Mouse (Mus musculus) gastrocnemius, postnatal 25 days (tissue): ENCODE measurements at regions not wholly inside any gene's neighbourhood (a gene's known extent, or its start where the extent isn't known, plus 50 kb on each side); places are given as distances from the start of the nearest gene placed in this dataset.

Experiments
- DNase-seq: peaks from one replicate; pipeline ENCODE4 v3.0.0; 2022

DNA sequence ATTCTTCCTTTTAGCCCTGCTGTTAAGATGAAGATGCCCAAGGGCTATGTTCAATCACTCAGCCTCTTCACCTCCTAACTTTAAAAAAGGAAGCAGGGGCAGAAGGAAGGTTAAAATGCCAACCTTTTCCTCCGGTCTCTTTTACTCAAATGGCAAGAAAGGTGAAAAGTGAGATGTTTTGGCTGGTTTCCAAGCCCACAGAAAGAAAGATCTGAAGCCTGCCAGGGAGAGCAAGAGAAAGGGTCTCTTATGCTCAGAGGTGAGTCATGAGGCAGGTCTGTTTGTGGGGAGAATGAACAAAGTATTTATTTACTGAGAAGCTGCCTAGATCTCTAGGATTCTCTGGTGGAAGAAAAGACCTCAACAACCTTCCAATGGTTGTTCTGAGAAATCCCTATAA, 162.1 kb upstream of the Kirrel3 start:
- DNase-seq: no peak

DNA sequence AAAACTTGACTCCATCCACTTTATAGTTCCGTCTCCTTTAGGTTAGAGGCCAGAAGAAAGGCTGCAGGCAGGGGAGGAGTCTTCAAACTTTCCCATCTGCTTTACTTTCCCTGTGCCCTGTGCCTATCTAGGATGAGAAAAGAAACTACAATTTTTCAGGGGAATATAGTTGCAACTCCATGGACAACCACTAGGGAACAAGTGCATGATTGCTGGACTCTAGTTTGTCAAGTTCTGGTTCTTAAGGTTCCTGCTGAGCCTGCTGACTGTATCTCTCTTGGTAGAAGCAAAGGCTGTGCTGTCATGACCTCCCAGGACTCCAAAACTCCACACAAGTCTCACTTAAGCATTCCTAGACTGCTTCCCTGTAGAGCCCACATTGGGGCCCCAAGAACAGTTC, 157.0 kb upstream of the Kirrel3 start:
- DNase-seq: no peak

DNA sequence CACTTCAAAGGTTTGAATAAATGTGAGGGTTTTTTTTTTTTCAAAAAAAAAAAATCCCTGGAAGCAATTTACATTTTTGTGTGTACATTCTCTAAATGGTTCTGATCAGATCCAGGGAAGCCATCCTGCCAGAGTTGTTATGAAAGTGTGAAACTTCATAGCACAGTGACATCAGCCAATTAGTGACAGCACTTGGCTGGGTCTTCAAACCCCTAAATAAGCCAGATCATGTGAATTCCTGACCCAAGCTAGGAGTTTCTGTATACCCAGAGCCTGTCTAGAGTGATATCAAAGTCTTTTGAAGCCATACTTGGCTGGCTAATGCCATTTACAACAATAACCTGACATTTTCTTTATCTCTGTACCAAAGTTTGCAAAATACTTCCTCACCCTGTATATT, 151.6 kb upstream of the Kirrel3 start:
- no peak for DNase-seq

DNA sequence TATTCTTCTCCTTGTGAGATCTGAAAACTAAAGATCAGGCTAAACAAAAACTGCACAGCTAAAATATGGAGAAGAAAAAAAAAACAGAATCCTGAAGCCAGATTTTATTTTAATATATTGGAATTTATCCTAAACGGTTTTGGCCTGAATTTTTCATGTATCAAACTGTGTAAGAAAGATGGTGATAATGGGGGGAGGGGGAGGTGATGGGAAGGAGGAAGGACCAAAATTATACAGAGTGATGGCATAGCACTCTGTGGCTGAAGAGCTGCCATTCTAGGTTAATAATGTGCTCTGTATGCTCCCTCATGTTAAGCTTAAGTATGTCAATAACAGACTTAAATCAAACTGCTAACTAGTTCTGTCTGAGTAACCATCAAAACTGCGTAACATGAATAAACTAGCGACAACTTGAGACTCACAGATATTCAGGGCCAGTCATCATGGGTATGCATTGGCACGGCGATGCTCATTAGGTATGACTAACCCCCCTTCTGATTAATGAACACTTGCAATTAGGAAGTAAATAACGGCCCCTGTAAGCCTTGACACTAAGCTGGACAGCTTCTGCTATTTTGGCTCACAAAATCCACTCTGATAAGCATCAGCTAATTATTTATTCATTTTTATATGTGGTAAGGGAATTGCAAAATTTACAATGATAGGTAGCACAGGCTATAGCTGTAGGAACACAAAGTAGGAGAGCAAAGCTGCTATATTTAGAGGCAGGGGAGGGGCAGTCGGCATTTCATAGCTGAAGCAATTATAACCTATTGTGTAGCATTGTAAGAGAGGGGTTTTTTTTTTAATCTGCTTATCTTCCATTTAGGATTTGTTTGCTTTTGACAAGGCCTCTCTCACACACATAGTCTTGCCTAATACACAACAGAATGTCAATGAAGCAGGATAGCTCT, 150.9 kb upstream of the Kirrel3 start:
- DNase-seq: no peak

DNA sequence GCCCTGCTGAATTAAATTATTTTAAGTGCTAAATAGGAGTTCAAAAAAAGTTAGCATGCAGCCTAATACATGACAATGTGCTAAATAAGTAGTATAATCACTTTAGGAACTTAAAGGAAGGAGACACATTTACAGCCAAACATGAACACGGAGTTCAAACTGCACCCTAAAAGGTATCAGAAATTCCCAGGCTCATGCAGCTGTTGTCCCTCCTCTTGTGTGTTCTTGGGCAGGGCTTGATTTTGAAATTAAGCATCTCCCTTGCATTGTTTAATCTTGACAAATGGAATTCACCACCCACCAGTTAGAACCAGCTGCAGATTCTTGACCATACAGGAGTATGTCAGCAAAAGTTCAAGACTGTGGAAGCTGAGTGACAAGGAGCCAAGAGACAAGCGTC, 137.3 kb upstream of the Kirrel3 start:
- DNase-seq: no peak

DNA sequence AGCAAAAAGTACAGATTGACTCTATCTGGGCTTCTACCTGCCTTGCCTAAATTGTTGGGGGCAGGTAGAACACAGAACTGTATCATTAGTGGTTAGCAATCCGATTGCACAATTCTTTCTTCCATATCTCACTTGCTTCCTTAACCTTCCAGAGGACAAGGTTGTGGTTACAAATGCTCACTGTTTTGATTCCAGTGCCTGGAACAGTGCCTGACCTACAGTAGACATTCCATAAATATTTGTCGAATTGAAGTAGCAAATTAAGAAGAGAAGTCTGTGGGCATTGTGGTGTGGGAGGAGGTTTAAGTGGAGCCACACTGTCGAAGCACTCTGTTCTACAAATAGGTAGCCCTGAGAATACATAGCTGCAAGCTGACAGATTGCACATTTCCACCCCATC, 135.7 kb upstream of the Kirrel3 start:
- DNase-seq: no peak

DNA sequence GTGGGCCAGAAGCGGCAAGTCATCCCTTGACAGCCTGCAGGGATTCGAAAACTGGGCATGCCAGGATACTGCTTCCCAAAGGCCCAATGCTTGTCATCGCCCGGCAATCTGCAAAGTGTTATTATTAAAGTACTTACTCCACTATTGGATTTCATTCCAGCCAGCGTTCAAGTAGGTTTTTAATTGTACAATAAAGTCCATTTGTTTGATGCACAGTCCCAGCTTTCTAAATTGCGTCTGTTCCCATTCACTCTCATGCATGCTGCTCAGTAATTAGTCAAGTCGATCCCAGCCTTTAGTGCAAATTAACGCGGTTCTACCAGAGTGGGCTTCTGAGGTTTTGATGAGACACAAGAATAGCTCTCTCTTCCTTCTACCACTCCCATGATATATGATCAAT, 131.9 kb upstream of the Kirrel3 start:
- no peak for DNase-seq

DNA sequence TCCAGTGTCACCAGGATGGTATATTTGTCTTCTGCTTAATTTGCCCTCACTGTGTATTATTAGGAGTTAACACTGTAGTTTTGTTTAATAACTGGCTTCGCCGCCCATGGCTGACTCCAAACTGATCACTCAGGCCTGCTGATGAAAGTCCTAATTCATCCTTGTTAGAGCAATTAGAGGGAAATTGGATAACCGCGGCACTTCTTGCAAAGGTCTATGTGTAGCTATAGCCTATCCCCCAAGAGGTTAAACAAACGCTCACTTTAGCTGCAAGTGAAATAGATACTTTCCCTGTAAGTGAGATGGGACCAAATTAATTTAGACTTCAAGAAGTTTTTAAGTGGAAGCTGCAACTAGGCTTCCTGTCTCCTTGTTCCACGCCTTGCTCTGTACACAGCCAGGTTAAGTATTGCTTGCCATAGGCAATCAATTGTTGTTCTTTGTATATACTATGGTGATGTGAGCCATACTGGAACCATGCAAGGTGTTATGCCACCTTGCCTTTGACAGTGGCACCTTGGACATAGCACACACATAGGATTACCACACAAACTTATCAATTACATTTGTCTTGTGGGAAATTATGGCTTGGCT, 130.9 kb upstream of the Kirrel3 start:
- no peak for DNase-seq

DNA sequence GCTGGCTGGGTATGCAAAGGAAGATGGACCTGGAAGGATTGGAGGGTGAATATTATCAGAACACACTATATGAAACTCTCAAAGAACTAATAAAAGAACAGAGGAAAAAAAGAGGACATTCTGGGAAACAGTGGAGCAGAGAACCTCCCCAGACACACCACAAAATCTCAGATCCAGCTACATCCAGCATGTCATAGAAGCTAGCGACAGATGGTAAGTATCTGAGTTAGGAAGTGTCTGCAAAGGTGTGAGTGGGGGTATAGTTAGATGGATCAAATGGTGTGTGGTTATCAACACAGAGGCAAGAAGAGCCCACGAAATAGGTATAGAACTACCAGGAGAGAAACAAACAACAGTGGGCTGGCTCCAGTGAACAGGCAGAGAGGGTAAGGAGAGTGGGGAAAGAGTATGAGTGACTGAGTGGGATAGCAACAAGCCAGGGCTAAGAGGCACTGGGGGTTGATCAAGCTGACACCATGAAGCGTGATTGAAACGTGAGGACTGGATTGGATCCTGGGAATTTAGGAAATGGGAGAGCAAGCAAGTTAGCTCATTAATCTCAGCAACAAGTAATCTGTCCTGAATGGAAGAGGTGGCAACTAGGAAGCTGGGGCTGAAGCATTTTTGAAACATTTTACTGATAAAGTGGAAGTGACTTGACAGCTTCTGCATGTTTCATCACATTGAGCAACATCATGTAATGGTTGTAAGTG, 114.9 kb upstream of the Kirrel3 start:
- DNase-seq: no peak

DNA sequence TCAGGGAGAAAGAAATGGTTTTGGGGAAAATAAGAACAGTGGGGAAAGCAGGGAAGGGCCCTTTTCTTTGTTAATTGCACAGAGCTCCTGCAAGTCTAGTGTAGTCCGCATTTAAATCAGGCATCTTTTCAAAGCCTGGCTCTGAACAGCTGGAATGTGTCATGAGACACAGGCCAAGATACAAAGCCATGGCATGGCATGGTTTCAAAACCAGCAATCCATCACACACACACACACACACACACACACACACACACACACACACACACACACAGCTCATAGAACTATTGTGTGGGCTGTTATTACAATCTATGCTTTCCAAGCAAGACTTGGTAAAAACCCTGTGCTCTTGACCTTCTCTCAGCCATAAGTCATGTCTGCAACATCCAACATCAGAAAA, 110.5 kb upstream of the Kirrel3 start:
- DNase-seq: no peak

DNA sequence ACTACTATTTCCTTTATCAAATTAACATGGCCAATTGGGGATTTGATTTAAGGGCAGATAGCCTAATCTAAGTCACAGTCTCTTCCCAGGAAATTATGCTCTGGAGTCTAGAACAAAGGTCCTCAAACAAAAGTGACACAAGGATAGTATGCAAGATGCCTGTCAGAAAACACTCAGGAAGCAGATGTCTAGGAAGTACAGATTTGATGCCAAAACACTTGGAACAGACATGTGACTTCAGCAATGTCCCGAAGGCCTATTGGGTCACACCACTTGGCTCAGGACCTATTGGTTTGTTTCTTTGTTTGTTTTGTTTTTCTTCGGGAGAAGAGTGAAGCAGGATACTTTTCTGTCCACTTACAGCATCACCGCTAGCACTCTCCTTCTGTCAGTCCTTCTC, 105.7 kb upstream of the Kirrel3 start:
- DNase-seq: no peak

DNA sequence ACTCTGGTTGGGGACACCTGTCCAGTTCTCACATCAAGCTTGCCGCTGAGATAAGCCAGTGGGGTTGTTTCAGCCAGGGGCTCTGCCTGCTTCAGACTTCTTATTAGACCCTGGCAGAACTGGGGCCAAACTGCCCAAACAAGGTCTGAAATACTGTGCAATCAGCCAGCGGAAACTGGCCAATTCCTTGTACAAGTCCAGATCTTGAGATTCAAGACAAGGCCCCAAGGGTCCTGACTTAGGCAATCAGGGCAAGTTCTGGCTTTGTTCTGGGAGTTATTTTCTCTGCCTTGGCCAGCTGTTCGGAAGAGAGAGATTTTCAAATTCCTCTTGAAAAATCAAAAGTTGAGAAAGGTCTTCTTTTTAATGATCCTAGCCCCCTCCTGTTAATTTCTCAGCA, 104.1 kb upstream of the Kirrel3 start:
- peak; percentile 16 for DNase-seq

DNA sequence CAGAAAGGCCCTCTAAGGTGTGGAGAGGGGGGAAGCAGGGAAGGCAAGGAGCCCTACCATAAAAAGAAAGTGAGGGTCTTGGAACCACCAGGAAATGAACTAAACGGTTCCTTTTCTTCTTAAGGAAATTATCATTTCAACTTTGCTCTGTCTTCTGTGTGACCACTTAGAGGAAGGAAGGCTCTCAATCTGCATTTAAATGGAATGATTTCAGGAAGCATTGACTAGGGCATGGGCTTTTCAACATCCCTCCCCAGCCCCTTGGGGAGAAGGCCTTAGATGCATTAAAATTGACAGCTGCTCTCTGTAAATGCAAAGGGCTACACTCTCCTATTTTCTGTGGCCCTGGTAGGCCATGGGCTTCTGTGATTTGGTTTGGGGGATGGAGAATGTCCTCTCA, 103.5 kb upstream of the Kirrel3 start:
- DNase-seq: no peak

DNA sequence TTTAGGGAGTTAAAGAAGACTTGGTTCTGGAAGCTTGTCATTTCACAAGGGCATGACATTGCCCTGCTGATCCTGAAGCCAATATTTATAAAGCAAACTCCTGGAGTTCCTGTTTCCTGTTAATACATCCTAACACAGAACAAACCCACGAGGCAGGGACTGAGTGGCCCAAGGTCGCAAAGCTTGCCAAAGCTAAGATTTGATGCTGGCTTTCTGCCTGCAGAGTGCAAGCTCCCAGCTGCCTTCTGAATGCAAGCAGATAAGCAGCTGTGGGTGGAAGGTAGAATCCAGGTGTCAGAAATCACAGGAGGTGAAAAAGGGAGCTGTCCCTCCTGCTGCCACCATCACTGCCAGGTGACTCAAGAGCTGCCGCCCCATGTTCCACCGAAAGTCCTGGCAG, 99.6 kb upstream of the Kirrel3 start:
- no peak for DNase-seq

DNA sequence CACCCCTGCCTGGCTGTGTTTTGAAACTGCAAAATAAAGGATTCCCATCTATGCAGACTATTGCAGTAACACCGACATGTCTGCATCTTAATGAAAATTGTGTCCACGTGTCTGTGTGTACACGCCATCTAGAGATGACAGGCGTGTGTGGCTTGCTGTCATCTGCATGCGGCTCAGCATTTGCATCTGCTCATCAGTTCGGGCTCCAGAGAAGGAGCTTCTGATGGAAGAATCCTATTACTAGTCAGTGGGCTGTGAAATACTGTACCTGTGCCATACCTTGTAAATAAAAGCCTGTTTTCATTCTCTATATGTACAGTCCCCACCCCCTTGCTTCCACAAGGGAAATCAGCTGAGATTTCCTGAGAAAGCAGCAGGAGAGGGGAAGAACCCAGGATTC, 92.7 kb upstream of the Kirrel3 start:
- no peak for DNase-seq

DNA sequence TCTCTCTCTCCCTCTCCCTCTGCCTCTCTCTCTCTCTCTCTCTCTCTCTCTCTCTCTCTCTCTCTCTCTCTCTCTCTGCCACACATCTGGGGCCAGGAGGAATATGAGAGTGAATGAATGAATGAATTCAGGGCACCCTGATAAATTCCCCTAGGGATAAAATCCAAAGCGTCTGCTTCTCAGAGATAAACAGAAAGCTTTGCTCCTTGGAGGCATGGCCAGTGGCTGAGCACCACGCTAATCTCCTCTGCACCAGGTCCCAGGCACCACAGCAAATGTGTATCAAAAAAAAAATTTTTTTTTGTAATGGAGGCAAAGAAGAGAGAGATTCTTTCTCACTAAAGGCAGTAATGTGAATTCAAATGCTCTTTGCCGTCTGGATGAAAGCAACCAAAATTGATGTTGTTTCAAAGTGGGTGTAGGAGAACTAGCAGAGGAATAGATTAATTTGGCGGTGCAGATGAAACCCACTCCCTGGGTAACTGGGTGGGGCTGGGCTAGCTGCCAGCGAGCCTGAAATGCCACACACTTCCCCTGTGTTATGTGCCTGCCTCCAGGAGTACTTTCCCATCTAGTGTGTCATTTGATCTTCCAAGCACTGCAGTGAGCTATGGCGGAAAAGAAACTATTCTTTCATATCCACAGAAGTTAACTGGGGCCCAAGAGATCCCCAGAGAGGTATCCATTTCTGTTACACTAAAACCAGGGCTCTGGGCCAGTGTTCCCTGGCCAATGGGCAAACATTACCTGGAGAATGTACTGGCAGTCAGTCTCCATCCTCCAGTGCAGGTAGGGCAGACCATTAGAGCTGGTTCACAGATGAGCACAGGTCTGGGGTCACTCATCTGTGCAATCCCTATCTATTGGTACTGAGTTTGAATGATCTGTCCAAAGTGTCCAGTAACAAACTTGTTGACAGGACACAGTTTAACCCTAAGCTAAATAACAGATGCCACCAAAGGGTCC, 89.6 kb upstream of the Kirrel3 start:
- no peak for DNase-seq

DNA sequence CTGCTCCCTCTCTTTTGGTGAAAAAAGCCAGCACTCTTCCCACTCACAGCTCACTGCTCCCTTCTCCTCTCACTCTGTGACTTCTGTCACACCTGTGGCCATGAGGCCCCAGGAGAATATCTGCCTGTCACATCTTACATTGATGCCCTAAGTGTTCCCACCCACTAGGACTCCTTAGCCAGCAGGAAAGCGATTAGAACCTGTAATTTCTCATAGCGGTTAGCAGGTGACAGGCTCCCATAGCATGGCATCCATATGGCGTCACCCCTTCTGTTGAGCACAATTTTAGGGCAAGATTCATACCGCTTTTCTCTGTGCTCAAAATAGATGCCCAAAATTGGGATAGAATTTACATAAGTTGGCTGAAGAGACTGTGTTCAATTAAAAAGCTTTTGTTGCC, 74.0 kb upstream of the Kirrel3 start:
- DNase-seq: no peak

DNA sequence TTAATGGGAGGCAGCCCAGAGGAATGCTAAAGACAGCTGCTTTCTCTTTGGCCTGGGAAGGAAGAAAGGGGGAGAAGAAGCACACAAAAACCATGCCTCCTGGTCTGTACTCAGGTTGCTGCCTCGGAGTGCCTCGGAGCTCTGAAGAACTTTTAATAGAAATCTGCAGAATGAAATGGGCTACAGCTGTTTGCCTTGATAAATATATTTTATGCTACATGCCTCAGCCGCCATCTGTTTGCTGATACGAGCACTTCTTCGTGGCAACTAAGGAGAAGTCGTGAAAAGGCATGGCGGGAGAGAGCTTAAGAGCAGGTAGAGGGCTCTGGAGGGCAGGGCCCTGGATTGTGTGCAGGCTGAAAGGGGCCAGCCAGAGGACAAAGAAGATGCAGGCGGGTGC, 69.5 kb upstream of the Kirrel3 start:
- DNase-seq: no peak

DNA sequence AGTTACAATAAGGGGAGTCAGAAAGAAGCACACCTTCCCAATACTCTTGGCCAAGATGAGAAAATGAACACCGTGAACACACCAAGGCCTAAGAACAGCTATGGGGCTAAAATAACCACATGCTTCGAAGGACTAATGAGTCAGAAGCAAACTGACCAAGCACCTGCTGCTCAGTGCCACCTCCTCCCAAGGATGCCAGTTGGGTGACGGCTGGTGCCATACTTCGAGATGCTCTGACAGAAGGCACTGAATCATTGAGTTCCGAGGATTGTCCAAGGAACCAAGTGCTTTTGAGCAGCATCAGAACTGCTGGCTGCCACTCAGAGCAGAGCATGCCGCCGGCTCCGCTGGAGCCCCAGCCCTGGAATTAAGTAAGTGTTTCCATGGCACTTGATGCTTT, 67.6 kb upstream of the Kirrel3 start:
- DNase-seq: no peak

DNA sequence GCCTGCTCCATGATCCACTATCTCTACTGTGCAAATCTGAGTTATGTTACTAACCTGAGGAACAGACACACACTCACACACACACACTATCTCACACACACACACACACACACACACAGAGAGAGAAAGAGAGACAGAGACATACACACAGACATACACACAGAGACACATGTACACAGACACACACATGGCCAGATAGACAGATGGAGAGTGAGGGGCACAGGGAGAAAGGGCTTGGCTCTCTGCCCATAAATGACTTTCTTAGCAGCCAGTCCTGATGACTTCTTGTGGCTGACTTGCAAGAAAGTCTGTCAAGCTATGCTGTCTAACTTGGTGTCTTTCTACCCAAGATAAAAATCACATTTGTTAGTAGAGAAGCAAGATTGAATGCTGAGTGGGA, 63.7 kb upstream of the Kirrel3 start:
- no peak for DNase-seq

DNA sequence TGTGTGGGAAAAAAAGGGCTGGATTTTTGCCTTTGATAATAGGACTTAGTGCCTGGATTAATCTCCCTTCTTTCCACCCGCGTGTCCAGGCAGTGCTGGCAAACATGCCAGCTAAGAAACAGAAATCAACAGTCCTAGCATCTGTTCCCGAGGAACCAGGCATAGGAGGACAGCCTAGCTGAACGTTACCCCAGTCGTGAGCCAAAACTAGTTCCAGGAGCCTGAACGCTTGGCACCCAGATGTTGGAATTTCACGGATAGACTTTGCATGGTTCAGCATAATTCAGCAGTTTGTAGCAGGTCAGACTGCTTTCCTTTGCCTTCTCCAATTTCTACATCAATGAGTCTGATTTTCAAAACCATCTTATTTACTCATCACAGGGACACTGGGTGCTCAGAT, 62.6 kb upstream of the Kirrel3 start:
- peak; percentile 36 for DNase-seq

DNA sequence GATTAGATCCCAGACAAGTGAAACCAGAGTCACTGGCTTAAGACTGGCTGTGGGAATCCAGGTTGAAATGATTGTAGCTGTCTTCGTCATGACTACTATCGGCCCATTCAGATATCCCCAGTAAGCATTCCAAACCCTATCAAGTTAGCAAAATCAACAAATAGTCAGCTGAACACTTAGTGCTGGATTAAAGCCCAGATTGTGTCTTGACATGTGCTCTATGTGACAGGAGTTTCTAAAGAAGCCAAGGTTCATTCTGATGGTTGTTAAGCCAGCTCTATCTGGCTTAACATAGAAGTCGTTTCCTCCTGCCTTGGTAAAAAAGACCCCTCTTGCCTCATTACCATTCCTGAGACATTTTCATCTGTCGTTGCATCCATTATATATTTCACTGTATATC, 59.1 kb upstream of the Kirrel3 start:
- no peak for DNase-seq
